Mouse (Mus musculus) right cerebral cortex, adult 2 months (tissue): ENCODE measurements around the gene B4galt4.
A peak's percentile ranks its signal among the peaks of the same experiment; 100 is the strongest.

Experiments used
- DNase-seq, 2 experiments: peaks; one replicate each; pipeline ENCODE4 v3.0.0; 2021 to 2022; ENCODE audit warnings: low spot score in 2 of 2

The B4galt4 gene

DNA sequence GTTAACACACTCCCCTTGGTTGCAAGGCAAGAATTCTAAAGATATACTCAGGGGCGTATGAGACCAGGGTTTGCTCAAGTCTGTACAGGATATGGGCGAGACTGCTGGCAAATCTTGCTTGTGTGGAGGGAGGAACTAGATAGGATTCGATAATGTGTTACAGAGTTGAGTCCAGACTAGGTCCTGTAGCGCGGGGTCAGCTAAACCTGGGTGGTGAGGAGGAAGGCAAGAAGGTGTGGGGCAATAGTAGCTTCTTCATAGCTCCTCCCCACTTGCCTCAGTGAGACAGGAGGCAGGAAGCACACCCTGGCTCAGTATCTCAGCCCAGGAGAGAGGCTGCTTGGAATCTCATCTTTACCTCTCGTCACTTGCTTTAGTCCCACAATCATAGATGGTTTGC, 12.9 kb upstream of the B4galt4 start:
- DNase-seq: no peak

DNA sequence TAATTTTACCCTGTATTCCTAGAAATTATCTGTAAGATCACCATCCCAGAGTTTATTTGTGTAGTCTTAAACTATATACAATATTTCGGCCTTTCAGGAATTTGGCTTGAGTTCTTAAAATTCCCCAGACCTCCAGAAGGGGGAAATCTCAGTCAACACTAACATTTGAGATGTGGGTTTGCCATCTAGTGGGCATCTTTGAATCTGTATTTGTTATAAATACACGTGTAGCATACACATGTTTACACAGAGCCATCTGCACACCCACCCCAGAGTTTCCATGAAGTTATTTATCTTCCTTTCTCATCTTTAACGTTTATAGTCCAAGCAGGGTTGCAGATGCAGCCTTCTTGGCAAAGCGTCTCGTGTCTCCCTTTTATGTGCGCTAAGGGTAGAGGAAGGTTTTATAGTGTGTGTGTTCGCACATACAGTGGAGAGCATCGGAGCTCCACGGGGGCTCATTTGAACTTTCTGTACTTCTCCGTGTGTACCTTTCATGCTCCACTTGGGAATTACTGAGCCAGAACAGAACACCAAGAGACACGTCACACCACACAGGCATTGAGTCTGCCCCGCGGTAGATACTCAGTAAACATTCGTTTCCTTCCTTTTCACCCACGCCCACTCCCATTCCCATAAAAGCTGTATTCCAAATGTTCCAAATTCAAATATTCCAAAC, 12.3 kb upstream of the B4galt4 start:
- DNase-seq: peak; percentile 37 to 49

DNA sequence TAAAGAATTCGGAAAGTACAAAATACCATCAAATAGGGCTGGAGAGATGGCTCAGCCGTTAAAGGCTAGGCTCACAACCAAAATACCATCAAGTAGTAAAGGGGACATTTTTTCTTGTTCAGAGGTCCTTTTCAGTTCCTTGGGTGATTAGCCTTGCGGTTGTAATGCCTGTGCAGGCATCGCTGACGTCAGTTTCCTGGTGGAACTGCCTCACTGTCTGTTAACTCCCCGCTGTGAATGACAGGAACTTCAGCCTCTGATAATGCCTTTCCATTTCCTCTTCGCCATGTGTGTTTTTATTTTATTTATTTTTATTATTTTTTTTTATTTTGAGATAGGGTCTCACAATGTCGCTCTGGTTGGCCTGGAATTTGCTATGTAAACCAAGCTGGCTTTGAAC, 11.1 kb upstream of the B4galt4 start:
- DNase-seq: no peak

DNA sequence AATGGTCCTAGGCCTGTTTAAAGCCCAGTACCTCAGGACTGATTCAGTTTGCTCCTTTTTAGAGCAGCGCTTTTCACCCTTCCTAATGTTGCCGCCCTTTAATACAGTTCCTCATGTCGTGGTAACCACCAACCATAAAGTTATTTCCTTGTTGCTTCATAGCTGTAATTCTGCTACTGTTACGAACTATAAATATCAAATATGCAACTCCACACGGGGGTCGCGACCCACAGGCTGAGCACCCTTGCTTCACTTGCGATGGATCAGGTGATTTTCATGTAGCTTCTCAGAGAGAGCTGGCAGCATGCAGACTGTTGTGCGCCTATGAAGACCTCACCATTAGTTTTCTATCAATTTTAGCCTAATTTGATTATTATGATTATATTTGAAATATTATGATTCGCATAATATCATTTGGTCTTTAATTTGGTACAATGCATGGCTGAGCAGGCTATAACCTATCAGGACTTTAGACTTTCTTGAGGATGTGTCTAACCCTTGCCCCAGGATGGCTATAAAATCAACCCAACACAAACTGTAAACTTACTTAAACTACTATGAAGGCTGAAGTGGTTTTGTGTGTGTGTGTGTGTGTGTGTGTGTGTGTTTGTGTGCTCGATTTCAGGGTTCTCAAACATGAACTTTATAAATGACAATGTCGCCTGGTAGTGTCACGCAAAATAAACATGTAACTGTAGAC, 710 bp upstream of the B4galt4 start:
- DNase-seq: no peak

DNA sequence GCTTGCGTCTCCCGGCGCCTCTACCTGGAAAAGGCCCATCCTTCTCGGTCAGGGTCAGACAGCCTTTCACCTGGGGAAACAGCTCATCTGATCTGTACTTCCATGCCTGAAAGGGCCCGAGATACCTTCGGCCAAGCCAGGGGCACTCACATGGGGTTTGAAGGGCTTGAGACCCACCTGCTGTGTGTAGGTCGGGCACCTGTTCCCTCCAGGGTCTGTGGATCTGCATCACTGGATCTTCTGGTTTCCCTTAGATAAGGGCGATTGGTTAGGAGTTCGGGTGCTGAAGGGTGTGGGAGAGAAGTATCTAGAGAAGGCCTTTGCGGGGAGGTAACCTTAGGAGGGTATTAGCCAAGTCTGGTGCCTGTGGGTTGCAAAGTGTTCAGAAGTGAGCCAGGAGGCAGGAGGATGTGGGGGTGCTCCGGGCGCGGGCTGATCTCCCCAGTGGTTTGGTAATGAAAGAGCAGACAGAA, 631 bp downstream of the B4galt4 start:
- peak; percentile 40 to 62 for DNase-seq

DNA sequence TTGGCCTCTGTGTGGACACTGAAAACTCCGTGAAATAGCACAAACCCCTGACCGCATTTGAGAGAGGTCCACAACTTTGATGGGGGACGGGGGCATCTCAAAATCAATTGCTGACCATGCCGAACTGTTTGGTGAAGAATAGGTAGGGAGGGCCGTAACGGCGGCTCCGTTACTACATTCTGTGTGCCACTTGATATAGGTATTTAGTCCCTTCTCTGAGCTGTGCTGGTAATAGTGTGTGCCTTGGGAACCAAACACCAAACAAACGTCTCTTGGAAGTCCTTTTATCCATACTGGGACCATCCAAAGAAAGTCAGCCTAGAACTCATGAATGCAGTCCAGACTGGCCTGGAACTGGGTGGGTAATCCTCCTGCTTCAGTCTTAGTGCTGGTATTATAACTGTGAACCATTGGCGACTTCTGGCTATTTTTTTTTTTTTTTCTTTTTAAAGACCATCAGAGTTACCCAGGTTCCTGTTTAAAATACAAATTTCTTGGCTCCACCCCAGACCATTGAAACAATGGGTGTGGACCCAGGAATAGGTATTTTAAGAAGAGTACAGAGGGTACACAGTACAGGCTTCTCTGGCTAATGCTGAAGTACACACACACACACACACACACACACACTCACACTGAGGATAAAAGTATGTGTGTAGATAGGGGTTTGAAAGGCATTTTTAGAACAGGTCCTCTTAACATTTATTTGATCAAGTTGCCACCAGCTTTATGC, 2.0 kb downstream of the B4galt4 start:
- DNase-seq: no peak

DNA sequence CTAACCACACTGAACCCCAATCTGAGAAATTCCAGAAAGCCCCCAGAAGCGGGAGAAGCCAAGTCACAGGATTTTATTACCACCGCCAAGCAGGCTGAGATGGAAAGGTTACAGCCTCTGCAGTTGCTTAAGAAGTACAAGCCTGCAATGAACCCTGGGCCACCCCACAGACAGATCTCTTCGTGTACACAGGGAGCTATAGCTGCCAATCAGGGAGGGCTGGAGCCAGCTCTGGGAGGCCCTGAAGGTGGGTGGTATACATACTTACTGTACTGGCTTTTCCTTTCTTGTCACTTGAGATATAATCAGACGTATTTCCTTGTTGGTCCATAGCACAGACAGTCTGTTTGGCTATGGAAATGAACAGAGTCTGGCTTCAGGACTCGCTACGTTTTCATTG, 8.7 kb downstream of the B4galt4 start:
- no peak for DNase-seq

DNA sequence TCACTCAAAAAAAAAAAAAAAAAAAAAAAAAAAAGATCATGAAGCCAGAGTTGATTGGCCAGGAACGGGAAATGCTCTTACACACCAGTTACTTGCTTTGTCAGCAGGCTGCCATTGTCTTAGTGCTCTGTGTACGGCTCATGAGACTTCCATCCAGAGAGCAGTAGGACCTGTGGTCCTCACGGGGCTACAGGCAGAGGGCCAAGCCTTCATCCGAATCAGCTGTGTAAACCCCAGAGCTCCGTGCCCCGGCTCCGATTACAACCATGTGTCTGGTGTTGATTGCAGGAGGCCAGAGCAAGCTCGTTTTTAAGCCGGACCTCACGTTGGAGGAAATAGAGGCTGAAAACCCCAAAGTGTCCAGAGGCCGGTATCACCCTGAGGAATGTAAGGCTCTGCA, 11.6 kb downstream of the B4galt4 start:
- no peak for DNase-seq

DNA sequence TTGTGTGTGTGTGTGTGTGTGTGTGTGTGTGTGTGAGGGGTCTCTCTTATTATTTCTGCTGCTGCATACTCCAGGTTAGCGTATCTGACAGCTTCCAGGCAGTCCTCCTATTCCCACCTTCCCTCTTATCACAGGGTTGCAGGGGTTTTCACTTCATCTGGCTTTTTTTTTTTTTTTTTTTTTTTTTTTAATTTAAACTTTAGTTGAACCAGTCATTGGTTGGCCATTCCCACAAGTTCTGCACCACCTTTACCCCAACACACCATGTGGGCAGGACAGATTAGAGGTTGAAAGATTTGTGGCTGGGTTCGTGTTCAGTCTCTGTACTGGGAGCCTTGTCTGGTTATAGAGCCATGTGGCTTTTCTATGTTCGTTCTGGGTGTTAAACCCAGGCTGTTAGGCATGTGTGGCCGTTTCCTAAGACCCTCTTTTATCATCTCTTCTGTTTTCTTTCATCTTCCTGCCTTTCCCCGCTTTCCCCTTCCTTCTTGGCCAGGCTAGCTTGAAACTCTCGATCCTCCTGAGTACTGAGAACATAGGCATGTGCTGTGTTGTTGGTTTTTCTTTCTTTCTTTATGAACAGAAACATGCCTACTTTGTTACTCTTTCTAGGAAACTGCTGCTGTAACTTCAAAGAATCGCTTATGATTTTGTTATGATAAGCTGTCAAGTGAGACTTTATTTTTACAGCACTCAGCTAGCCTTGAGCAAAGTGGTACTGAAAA, 13.6 kb downstream of the B4galt4 start:
- DNase-seq: no peak

DNA sequence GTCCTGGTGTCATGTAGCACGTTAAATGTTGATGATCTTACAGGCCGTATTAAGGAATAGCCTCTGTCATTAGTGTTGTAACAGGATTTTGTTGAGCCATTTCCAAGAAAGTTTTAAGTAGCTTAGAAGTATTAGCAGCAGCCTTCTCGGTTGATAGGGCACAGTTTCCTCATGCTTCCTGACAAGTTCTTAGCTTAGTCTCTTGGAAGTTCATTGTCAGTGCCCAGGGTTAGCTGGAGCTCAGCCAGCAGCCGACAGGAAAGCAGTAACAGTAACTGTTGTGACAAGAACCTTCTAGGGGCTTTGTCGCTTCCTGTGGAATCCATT, 14.1 kb downstream of the B4galt4 start:
- DNase-seq: no peak

DNA sequence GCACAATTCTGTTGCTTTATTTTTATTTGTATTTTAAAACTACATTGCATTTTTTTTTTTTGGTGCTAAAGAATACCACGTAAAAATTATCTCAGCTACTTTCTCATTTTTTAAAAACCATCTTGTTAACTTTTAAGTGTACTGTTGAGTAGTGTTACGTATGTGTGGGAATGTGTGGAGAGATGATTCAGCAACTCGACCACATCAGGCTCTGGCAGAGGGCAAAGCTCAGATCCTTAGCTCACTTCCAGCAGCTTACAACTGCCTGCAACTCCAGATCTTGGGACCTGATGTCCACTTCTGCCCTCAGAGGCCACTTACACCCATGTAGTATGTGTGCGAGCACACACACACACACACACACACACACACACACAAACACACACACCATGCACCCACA, 14.5 kb downstream of the B4galt4 start:
- no peak for DNase-seq

DNA sequence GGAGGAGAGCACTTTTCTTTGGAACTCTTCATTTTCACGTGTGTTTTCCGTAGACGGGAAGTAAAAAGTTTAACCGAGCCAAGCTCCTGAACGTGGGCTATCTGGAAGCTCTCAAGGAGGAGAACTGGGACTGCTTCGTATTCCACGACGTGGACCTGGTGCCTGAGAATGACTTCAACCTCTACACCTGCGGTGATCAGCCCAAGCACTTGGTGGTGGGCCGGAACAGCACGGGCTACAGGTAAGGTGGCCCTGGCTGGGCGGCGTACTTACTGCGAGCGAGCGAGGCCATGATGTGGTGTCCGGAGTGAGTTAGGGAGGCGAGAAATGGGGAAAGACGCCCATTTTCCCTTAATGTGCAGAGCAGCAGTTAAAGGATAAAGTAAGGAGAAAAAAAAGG, 15.6 kb downstream of the B4galt4 start:
- DNase-seq: no peak

DNA sequence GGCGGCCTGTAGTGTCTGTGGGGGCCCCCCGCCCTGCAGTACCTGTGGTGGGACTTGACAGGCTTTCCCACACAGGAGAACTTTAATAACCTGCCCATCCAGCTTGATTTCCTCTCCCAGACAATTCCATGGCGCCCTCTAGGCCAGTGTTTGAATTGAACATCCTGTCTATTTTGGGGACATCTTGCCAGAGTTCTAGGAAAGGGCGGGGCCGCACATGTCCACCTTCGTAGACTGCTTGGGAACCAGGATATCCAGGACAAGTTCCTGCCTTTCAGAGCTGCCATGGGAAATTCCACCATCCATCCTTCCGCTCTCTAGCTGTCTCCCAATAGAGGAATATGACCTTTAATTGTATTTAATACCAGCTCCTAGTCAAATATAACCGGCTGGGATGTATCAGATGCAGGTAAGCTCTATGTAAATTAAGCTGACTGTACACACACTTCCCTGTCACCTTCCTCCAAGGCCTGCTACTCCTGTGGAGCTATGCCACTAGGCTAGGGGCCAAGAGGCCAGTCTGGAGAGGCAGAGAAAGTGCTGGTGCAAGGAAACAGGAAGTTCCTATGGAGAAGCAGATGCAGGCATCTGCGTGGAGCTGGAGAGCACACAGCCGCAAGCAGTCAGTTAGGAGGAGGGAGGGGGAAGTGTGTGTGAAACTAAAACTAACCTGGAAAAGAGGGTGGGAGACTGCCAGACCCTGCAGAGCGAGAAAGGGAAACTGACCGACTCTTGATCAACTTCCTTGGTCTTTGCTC, 16.2 kb downstream of the B4galt4 start:
- DNase-seq: no peak

DNA sequence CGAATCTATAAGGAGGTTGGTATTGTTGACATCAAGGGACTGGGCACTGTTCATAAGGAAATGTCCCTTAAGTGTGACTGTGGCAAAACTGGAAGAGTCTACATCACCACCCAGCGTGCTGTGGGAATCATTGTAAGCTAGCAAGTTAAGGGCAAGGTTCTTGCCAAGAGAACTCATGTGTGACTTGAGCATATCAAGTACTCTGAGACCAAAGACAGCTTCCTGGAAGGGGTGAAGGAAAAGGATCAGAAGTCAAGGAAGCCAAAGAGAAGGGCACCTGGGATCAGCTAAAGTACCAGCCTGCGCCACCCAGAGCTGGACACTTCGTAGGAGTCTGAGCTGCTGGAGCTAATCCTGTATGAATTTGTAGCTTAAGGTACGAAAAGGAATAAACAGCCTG, 18.2 kb downstream of the B4galt4 start:
- no peak for DNase-seq

DNA sequence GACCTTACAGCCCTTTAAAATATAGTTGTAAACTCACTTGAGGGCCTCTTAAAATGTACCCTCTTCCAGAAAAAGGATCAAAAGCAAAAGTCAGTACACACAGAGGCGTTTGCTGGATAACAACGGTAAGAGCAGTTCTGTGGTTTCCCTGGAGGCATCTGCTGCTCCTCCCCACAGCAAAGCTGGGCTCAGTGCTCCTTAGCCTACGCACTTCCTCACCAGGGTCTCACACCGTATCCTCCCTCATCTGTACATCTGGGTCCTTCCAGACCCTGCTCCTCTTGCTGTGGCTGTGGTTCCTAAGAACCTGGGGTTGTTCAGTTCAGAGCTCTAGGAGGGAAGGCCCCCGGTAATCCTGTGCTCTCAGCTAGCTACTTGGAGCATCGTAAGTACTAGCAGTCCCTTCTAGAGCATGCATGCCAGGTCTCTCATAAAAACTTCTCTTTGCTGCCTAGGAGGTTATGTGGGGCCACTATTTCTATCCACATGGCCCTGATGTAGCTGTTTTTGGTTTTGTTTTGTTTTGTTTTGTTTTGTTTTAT, 18.8 kb downstream of the B4galt4 start:
- DNase-seq: no peak

DNA sequence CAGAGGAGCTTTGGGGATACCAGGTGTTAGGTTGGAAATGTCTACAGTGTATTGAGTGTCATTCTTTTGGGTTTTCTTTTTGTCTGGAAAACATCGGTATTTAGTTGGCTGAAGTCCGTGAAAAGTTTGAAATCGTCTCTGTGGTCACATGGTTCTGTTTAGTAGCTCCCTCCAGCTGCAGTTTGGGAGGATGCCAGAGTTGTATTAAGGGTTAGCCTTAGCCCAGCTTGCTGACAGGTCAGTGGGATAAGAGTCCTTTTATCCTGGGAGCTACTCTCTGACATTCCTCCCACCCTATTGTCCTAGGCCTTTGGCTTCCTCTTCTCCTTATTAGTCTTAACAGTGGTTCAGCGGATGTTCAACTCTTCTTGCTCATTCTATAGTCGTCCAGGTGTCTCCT, 19.9 kb downstream of the B4galt4 start:
- no peak for DNase-seq

DNA sequence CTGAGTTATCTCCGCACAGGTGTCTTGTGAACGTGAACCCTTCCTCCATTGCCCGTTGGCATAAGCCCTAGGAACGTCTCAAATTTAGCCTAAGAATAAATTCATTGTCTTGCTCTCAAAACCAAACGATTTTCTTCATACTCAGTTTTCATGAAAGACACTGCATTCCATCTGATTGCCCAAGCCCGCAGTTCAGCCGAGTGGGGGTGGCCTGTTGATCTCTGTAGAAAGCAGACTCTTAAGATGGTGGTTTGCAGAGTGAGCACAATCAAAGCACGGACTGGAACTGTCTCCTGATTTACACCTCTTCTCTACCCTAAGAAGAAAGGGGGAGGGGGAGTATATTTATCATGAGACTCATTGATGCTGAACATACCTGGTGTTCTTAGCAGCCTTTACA, 20.3 kb downstream of the B4galt4 start:
- no peak for DNase-seq

DNA sequence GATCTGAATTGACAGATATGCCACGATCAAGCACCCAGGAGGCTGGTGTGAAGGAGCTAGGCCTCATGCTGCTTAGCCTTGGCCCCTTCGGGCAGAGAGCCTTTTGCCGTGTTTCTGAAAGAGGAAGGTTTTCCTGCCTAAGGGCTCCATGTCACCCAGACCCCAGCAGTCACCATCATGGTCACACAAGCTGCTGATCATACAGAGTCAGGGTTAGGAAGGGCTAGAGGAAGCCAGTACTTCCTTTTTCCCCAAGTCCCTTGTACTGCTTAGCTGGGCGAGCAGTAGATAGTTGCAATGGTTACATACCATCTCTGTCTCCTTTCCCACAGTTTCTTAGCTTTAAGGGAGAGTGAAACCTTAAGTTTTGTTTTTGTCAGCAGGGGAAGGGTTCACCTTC, 21.4 kb downstream of the B4galt4 start:
- DNase-seq: no peak

DNA sequence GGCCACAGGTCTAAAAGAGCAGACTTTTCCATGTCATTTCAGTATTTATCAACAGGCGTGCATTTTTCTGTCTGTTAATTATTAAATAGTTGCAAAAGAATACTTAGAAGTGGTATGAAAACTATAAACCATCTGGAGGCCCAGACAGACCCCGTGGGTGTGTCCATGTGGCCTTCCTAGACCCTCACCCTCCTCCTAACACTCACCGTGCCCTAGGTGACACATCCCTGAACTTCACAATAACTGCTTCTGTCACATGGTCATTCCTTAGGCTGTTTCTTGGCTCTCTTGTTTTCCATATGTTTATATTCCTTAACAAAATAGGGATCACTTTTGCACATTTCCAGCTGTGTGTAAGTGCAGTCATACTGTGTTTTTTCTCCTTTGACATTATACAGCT, 24.6 kb downstream of the B4galt4 start:
- DNase-seq: no peak

DNA sequence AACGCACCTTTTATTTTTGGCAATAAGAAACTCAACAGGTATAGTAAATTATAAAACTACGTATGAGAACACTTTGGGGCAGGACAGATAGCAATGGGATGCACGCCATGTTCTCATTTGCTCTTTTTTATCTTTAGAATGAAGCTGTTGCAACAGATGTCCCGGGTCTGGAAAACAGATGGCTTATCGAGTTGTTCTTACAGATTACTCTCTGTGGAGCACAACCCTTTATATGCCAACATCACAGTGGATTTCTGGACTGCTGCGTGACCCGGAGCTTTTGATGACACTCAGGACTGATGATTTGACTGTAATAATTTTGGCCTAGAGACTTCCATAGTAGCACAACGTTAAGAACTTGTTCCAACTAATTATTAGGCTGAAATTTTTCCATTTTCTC, 25.7 kb downstream of the B4galt4 start:
- peak; percentile 20 to 41 for DNase-seq

DNA sequence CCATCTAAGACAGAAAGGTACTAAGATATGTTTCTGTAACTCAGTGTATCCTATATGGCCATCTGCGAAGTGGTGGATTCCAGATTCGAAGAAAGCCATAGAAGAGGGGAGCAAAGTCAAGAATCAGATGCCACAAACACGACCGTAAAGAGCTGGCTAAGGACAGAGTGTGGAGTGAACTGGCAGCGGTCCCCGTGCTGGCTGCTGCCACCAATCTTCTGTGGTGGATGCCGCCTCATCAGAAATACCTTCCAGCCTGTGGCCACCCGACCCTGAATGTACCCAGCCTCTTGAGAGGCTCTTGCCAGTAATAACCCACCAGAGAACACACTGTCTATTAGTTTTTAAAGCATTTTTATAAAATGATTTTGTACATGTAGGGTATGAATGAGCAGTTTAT, 26.3 kb downstream of the B4galt4 start:
- DNase-seq: no peak
